Mouse (Mus musculus): ENCODE results near the gene Pde4dip. TPM values are rescaled to one million over a fixed set of nuclear protein-coding genes. Genes with fewer than 3 reads are reported as not detected.
A peak's percentile ranks its signal among the peaks of the same experiment; 100 is the strongest.

Pde4dip gene
- polyA plus RNA-seq, 1 experiment, result 0.01 TPM

DNA sequence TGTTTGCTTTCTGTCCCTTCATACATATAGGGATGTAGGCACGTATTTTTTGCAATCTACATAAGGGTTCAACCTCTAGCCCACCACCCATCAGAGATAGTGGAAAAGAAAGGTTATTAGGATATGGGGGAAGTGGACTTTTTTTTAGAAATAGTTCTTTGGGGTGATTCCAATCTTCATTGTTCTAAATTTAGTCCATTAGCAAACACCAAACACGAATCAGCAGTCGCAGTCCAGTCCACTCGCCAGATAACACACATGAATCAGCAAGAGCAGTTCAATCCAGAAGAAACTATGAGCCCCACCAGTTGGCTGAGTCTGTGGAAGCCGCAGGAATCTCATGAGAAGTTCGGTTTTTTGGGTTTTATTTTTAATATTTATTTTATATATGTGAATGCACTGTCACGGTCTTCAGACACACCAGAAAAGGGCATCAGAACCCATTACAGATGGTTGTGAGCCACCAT is 213.8 kb downstream of the Pde4dip start, which contains the start of gene Gm17651:
TSS of gene Gm17651 (minus strand) at position 51 of the 467 bp plus-strand sequence.
- H3K4me1 ChIP-seq (ENCODE audit: control insufficient read depth), result no peaks in the 10 kb centered on the region
- H3K36me3 ChIP-seq (ENCODE audit: control insufficient read depth), result peaks cover 6% of the 10 kb centered on the region
- no peak within 1 kb of the TSS for H3K4me3 ChIP-seq (replicated peaks)
- H3K9me3 ChIP-seq (ENCODE audit: control insufficient read depth, low read length), result no peaks in the 10 kb centered on the region
- TF ChIP-seq TAL1 (IDR thresholded peaks at IDR 0.05; ENCODE audit: low read length) (no peak), GATA1 (IDR thresholded peaks at IDR 0.05; ENCODE audit: low read length) (no peak)
- H3K27me3 ChIP-seq (ENCODE audit: control insufficient read depth), result no peaks in the 10 kb centered on the region; the same call in 1 of the 2 replicates

DNA sequence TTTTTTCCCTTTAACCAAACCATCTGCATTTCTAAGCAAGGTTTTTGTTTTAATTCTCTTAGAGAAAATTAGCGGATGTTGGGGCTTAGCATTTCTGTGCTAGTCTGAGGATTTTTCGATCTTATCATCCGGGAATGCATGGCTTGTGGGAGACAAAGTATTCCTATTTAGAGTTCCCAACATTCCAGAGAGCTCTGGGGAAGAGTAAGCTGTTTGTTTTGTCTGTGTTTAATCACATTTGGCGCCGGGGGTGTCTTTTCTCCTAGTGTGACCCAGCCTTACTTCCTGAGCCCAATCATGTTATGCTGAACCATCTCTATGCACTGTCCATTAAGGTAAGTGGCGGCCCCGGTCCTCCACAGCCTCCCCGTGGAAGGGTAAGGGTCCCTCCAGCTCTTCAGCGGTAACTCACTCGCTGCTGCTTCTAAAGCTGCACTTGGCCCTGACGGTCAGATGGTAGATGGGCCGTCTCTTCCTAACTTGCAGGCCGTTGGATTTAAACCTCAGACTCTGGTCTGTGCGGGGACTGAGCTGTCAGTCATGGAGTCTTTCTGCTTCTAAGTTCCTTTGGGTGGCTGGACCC is 221.3 kb downstream of the Pde4dip start:
- H3K9me3 ChIP-seq (ENCODE audit: control insufficient read depth, low read length), result no peaks in the 10 kb centered on the region
- no peak overlapping the region for H3K4me3 ChIP-seq (replicated peaks)
- no peaks in the 10 kb centered on the region for H3K27me3 ChIP-seq (ENCODE audit: control insufficient read depth)
- H3K36me3 ChIP-seq (ENCODE audit: control insufficient read depth), result peaks cover 42% of the 10 kb centered on the region
- H3K4me1 ChIP-seq (ENCODE audit: control insufficient read depth), result no peaks in the 10 kb centered on the region
- TF ChIP-seq GATA1 (IDR thresholded peaks at IDR 0.05; ENCODE audit: low read length) (no peak), TAL1 (IDR thresholded peaks at IDR 0.05; ENCODE audit: low read length) (no peak)

DNA sequence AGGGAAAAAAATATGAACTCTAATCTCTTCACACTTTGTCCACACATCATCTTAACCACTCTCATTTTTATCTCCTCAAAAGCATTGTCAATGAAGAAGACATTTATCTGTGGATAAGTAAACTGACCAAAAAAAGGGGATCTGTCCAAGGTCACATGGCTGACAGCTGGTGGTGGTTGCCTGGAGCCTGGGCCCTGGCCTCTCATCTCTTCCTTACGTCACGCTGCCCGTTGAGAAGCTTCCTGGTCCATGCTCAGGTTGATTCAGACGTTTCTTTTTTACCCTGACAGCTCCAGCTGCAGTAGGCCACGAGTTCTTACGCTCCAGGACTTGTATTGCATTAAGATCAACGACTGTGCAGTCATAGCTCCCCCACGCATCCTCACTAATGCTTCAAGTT is 222.4 kb downstream of the Pde4dip start:
- Histone ChIP-seq H3K9me3 (ENCODE audit: control insufficient read depth, low read length) (no peaks in the 10 kb centered on the region), H3K4me3 (replicated peaks) (no peak overlapping the region), H3K36me3 (ENCODE audit: control insufficient read depth) (peaks cover 42% of the 10 kb centered on the region), H3K4me1 (ENCODE audit: control insufficient read depth) (no peaks in the 10 kb centered on the region), H3K27me3 (ENCODE audit: control insufficient read depth) (no peaks in the 10 kb centered on the region)
- TF ChIP-seq TAL1 (IDR thresholded peaks at IDR 0.05; ENCODE audit: low read length) (no peak), GATA1 (IDR thresholded peaks at IDR 0.05; ENCODE audit: low read length) (no peak)

DNA sequence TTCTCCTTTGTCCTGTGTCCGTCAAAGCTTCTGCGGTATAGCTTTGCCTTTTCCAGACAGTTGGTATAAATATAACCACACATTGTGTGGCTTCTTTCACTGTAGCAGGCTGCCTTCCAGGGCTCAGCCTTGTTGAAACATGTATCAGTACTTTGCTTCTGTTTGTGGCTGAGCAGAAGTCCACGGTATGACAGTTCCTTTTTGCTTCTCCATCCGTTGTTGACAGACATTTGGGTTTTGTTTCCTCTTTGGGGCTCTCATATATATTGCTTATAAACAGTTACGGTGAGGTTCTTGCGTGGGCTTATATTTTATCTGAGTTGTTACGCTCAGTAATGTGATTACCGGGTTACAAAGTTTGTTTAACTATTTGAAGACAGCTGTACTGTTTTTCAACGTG is 223.0 kb downstream of the Pde4dip start:
- Histone ChIP-seq H3K36me3 (ENCODE audit: control insufficient read depth) (peaks cover 40% of the 10 kb centered on the region), H3K4me1 (ENCODE audit: control insufficient read depth) (no peaks in the 10 kb centered on the region), H3K27me3 (ENCODE audit: control insufficient read depth) (no peaks in the 10 kb centered on the region), H3K4me3 (replicated peaks) (no peak overlapping the region), H3K9me3 (ENCODE audit: control insufficient read depth, low read length) (no peaks in the 10 kb centered on the region)
- TF ChIP-seq GATA1 (IDR thresholded peaks at IDR 0.05; ENCODE audit: low read length) (no peak), TAL1 (IDR thresholded peaks at IDR 0.05; ENCODE audit: low read length) (no peak)

DNA sequence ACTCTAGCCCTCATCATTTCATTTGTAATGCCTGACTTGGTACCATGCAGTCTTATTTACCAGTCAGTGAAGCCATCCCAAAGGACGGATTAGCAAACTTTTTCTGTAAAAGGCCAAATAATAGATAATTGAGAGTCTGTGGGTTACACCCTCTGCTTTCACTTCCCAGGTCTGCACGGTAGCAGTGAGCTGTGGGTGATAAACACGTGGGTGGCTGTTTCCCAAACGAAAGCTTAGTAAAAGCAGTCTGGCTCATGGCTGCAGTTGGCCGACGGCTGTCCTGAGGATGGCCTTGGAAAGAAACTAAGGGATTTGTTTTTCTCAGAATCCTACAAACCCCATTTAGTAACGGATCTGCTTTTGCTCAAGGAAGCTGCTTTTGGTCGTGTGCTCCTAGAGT is 227.3 kb downstream of the Pde4dip start:
- H3K36me3 ChIP-seq (ENCODE audit: control insufficient read depth), result peaks cover 21% of the 10 kb centered on the region
- TF ChIP-seq GATA1 (IDR thresholded peaks at IDR 0.05; ENCODE audit: low read length), result no peak

DNA sequence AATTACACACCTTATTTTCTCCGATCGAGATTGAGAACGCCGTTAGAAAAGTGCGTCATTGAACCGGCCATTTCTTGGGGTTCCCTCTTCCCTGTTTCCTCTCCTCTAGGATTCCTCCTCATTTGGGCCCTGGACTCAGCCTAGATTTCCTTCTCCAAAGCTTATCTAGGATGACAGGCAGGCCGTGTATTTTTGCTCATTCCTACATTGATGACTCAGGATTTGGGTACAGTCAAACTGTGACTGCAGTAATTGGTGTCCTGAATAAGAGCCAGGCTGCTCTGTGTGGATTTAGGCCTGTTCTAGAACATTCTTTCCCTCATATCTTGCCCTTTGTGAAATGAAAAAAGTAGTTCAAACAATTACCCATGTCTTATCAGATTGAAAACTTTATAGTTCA is 228.8 kb downstream of the Pde4dip start:
- H3K4me3 ChIP-seq (replicated peaks), result no peak overlapping the region

More for the DNA sequence above, 227.3 kb downstream of the Pde4dip start:
- Histone ChIP-seq H3K4me1 (ENCODE audit: control insufficient read depth) (peaks cover 29% of the 10 kb centered on the region), H3K9me3 (ENCODE audit: control insufficient read depth, low read length) (no peaks in the 10 kb centered on the region), H3K4me3 (replicated peaks) (no peak overlapping the region), H3K27me3 (ENCODE audit: control insufficient read depth) (no peaks in the 10 kb centered on the region)

DNA sequence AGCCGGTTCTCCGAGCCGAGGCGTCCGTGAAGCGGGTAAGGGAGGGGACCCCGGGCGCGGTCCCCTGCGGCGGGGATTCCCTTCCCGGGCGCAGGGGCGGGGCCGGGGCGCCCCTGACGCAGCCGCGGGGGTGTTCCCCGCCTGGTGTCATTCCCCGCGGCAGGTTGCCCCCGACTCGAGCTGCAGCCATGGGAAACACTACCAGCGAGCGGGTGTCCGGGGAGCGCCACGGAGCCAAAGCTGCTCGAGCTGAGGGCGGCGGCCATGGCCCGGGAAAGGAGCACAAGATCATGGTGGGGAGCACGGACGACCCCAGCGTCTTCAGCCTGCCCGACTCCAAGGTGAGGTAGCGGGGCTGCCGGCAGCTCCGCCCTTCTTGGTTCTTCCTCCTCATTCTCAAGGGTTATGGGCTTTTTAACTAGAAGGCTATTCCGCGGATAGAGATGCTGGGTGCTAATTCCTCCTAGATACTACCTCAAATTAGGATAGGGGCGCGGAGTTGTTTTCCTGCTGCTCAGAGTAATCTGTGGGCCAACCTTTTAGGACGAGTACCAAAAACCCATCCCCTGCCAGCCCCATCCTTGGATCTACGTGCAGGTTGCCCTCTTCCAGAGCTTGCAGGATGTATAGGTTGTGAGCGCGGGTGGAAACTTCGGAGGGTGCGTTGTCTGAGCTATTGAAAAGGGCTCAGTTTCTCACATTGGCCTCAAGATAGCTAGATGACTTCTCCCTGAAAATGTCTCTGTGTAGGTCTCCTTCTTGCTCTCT is 229.9 kb downstream of the Pde4dip start:
- H3K4me3 ChIP-seq (replicated peaks), result peak overlapping the region; percentile 91
- TF ChIP-seq GATA1 (IDR thresholded peaks at IDR 0.05; ENCODE audit: low read length), result no peak
- no peak for TF ChIP-seq TAL1 (IDR thresholded peaks at IDR 0.05; ENCODE audit: low read length)
- H3K9me3 ChIP-seq (ENCODE audit: control insufficient read depth, low read length), result no peaks in the 10 kb centered on the region; the same call in 1 of the 2 replicates
- H3K36me3 ChIP-seq (ENCODE audit: control insufficient read depth), result peaks cover 10% of the 10 kb centered on the region
- H3K4me1 ChIP-seq (ENCODE audit: control insufficient read depth), result peaks cover 29% of the 10 kb centered on the region
- no peaks in the 10 kb centered on the region for H3K27me3 ChIP-seq (ENCODE audit: control insufficient read depth)

More for the DNA sequence above, 228.8 kb downstream of the Pde4dip start:
- Histone ChIP-seq H3K9me3 (ENCODE audit: control insufficient read depth, low read length) (no peaks in the 10 kb centered on the region; the same call in 1 of the 2 replicates), H3K27me3 (ENCODE audit: control insufficient read depth) (no peaks in the 10 kb centered on the region), H3K4me1 (ENCODE audit: control insufficient read depth) (peaks cover 29% of the 10 kb centered on the region), H3K36me3 (ENCODE audit: control insufficient read depth) (peaks cover 16% of the 10 kb centered on the region)
- TF ChIP-seq TAL1 (IDR thresholded peaks at IDR 0.05; ENCODE audit: low read length) (no peak), GATA1 (IDR thresholded peaks at IDR 0.05; ENCODE audit: low read length) (no peak)

DNA sequence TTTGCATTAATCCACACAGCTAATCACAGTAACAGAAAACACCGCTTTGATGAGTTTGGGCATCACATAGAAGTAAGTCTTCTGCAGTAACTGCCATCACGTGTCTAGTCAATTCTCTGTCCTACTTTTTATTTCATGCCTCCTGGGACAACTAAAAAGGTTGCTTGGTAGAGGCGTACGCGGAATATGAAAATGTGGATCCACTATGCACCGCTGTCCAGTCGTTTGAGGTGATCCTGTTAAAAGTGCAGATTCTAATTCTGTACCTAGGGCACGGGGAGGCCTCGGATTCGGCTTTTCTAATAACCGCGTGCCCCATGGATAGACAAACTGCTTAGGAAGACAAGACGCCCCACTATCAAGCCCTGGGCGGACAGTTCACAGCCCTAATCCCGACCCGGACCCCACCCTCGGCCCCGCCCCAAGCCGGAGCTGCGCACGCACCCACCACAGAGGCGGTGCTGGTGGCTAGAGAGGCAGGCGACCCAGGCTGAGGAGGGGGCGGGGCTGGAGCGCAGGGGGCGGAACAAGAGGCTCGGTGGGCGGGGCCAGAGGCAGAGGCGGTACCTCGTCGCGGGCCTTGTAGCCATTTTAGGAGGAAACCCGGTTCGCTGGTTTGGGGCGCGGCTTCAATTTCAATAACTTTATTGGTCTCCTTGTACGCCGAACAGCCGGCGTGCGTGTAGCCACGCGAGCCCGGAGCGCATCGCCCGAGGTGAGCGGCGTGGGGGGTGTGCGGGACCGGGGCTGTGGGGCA is 230.7 kb downstream of the Pde4dip start, which contains the start of gene Prkab2:
TSS of gene Prkab2 (plus strand) at position 539 of the 757 bp plus-strand sequence.
- Histone ChIP-seq H3K4me3 (replicated peaks) (peak within 1 kb of the TSS; percentile 91), H3K27me3 (ENCODE audit: control insufficient read depth) (no peaks in the 10 kb centered on the region), H3K9me3 (ENCODE audit: control insufficient read depth, low read length) (no peaks in the 10 kb centered on the region; the same call in 1 of the 2 replicates), H3K36me3 (ENCODE audit: control insufficient read depth) (peaks cover 4% of the 10 kb centered on the region), H3K4me1 (ENCODE audit: control insufficient read depth) (peaks cover 29% of the 10 kb centered on the region)
- no peak for TF ChIP-seq TAL1 (IDR thresholded peaks at IDR 0.05; ENCODE audit: low read length)
- TF ChIP-seq GATA1 (IDR thresholded peaks at IDR 0.05; ENCODE audit: low read length), result no peak

DNA sequence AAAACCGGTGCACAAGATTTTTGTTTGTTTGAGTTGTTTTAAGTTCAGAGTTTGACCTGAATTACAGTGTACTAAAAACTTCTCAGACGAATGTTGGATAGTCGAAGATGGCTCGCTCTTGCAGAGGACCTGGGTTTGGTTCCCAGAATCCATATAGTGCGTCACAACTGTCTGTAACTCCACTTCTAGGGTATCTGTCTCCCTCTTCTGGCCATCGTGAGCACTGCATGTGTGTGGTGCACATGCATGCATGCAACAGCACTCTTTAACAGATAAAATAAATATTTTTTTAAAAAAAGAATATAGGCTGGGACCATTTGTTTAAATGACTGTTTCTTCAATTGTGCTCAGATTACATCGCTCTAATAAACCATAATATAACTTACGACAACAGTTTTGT is 233.6 kb downstream of the Pde4dip start:
- Histone ChIP-seq H3K9me3 (ENCODE audit: control insufficient read depth, low read length) (no peaks in the 10 kb centered on the region; the same call in 1 of the 2 replicates), H3K4me3 (replicated peaks) (no peak overlapping the region), H3K36me3 (ENCODE audit: control insufficient read depth) (no peaks in the 10 kb centered on the region), H3K4me1 (ENCODE audit: control insufficient read depth) (peaks cover 27% of the 10 kb centered on the region), H3K27me3 (ENCODE audit: control insufficient read depth) (no peaks in the 10 kb centered on the region)
- TF ChIP-seq GATA1 (IDR thresholded peaks at IDR 0.05; ENCODE audit: low read length) (no peak), TAL1 (IDR thresholded peaks at IDR 0.05; ENCODE audit: low read length) (no peak)

All from erythroblast, embryonic 14.5 days (primary cell).